Mouse (Mus musculus) 3T3-L1 (cell line): ENCODE results near the gene Smarcad1.

Experiments
- DNase-seq: peaks from one replicate; pipeline ENCODE4 v3.0.0-alpha.2; 2015; ENCODE audit warnings: low read depth, low spot score

The Smarcad1 gene

DNA sequence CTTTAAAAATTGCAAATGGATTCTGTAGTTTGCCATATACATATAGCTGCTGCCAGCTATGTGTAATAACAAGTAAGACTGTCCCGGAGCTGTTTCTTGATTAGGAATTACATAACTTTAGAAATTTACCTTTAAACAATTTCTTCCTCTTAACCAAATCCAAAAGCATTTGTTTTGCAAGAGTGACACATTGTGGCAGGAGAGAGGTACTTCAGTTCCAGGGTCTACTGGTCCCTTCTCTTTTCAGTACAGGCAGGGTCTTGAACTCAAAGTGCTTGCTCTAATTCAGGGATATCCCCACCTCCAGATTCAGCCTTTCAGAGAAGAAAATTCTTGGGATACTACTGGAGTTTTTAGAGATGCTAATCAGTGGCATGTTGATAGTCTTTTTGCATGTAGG is 36.8 kb downstream of the Smarcad1 start:
- peak; percentile 41 for DNase-seq

DNA sequence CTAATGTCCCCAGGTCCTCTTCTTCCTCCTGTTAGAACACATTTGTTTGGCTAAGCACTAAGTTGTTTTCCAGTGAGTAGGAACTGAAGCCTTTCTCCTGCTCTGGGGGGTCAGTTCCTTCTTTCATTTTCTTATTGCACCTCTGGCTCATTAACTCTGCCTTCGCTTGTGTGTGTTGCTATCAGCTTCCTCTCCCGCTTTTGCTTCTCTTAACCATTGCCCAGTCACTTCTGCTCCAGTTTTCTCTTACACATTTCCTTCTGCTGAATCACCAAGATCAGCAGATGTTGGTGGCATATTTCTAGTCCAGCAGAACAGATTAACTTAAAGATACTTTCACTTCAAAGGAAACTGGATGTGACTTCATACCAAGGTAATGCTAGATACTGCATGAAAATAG is 72.5 kb downstream of the Smarcad1 start:
- DNase-seq, result peak; percentile 29

DNA sequence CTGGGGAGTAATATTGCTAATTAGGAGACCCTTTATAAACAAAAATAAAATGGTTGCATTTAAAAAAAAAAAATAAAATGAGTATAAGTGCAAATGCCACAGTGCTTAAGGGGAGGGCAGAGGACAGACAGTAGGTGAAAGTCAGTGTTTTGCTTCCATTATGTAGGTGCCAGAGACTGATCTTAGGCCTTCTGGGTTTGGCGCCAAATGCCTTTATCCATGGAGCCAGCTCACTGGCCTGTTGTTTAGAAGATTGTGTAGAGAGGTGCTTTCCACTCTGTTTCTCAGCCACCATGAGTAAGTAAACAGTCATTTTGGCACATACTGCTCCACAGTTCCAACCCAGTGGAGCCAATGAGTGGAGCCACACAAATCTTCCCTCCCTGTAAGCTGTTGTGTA is 75.2 kb downstream of the Smarcad1 start:
- DNase-seq, result no peak

DNA sequence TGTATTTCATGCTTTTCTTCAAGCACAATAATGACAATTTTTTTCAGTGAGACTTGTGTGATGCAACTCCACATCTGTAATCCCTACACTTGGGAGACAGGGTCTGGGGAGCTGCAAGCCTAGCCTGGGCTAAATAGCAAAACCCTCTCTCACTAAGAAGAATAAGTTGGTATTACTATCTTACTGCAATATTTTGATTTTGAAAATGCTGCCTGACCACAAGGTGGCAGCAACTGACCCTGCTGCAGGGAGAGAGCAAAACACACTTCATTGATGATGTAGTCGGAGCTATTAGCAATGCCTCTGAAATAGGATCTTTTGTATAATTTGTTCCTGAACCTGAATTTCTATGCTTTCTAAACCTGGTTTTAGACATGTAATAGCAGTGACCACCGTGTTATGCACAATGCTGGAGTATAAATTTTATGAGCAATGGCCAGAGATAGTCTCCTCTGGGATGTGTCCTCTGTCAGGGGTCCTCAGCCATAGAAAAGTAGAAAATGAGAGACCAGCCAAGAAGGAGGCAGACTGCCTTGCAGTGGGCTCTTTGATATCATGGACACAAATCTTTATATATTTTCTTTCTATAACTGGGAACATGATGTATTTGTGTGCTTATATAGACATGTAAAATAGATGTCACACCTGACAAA is 83.8 kb downstream of the Smarcad1 start:
- peak; percentile 68 for DNase-seq

DNA sequence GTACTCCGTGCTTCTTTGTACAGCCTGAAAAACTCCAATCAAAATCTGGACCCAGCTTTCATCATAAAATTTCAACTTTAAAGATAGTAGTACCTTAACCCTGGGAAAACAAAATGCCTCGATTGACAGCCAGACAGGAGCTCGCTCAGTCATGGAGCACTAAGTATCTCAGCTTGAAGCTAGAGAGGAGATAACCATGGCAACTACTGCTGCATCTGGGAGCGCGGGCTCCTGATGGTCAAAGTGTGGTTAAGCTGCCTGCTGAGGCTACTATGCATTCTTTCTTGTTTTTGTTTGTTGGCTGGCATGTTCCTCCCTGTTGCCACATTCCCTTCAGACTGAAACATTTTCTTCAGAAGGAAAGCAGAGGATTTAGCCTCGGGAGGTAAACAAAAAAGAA is 90.0 kb downstream of the Smarcad1 start:
- DNase-seq, result no peak

DNA sequence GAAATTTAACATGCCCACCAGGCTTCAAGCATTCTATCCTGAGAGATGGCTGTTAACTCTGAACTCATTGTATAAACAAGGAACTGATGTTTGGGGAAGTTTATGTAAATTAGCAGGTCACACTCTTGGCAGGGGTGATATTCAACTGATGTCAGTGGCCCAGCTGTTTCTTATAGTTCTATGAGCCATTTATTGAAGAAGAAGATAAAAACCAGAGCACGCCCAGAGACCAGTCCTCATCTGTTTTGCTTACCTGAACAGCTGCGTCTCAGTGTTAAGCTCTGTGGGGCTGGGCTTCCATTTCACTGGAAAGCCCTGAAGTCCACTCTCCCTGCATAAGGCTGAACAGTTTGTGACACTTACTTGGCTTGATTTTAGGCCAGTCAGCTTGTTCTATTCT is 95.4 kb downstream of the Smarcad1 start:
- no peak for DNase-seq

DNA sequence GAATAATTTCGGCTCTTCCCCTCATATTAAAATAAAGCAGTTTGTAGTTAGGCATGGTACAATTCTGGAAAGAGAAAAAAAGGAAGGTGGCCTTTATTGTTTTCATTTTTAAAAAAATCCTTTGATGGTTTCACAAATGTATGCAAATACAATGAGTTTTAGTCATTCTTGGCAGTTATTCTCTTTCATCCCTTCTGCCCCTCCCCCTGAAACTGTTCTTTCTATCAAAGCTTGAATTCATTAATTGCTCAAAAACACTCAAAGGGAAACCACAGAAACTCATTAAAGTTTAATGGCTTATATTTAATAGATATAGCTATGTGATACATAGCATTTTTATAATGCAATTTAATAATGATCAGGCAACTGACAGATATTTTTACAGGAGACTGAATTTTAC is 95.9 kb downstream of the Smarcad1 start:
- DNase-seq, result no peak

DNA sequence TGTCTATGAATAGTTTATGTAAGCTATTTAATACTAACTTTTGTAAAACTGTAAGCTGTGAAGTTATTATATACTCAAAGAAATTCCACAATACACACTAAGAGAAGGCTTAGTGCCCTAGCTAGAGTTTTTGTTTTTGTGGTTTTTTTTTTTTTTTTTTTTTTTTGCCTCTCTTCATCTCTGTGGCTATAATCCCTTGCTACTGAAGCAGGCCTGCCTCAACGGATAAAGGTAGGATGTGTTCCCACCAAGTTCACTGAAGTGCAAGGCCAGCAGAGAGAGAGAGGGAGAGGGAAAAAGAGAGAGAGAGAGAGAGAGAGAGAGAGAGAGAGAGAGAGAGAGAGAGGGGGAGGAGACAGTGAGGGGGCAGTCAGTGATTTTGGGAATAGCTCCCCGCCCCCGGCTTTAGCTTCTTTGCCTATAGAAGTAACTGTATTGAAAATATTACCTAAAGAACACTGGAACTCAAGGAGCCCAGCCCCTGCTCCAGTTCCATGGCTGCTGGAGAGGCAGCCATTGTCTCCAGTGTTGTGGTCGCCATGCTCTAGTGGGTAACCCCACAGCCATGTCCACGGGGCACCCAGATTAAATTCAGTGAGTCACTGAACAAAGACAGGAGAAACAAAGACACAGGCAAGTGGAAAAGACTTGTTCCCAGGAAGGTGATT is 97.8 kb downstream of the Smarcad1 start:
- no peak for DNase-seq

DNA sequence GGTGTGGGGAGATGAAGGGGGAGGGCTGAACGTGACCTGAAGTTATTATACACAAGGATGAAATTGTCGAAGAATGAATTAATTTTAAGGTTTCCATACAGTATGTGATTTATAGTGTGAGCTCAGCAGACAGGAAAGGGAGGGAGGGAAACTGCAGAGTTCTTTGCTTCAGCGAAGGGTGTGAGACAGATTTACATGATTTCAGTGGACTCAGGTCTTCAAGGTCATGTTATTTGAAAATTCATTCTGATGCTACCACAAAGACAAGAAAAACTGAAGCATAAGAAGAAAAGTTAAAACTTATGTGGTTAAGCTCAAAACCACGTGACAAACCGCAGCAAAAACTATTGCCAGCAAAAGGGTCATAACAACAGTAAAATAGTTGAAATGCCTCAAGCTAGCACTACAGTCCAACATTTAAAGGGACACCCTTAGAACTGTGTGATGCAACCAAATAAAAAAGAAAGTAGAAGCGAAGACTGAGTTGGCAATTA is 98.4 kb downstream of the Smarcad1 start:
- DNase-seq, result peak; percentile 24

DNA sequence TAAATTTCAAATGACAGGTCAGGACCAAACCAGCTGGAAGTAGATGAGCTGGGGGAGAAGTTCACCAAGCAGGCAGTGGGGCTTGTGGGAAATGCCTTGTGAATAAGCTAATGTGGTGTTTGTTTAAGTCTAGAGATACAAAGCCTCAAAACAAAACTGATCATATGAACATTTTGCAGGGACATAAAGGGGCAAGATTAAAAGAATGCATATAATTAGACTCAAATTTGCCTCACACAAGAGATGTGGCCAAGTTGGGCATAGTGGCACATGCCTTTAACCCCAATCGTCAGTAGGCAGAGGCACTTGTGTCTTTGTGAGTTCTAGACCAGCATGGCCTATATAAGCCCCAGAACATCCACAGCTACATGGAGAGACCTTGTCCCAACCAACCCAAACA is 99.9 kb downstream of the Smarcad1 start:
- DNase-seq, result no peak

DNA sequence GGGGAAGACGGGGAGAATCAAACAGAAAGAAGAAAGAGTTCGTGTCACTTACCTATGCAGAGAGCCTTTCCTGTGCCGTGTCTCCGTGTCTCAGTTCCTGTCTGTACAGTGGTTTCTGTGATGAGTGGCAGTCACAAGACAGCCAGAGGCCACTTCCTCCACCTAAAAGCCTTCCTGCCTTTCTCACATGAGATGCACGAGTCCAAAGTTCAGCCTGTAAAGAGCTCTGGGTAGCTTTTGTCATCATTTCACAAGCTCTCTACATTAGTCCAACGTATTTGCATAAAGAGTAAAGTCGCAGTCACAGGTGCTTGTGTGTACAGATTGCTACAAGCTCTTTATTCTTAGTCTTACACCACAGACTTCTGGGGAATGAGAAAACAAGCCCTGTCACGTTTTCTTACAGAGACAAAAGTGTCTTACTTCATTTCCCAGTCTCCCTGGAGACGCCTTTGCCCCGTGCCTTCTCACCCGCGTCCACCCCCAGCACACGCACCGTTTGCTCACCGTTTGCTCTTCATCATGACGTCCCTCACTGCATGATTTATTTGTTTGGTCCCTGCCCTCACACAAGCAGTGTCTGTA is 102.3 kb downstream of the Smarcad1 start, which contains the start of gene Hpgds:
Gene Hpgds (minus strand): TSS at position 288 of the 585 bp plus-strand sequence.
- DNase-seq, result no peak

DNA sequence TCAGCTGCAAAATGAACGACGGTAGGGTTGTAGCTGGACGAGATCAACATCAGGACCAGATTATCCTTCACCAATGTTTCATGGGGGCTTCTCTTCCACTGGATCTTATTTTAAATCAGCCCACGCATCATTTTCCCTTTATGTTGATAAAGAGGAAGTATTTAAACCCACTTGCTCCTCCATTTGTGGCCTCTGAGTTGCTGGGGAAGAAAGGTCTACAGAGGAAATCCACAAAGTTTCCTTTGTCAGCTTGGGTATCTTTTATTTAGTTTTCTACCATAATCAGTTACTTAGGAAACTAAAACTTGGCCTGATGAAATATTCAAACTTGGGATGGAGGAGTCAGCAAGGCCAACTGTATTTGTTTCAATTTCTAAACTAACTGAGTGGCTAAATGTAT is 104.0 kb downstream of the Smarcad1 start:
- DNase-seq, result no peak

DNA sequence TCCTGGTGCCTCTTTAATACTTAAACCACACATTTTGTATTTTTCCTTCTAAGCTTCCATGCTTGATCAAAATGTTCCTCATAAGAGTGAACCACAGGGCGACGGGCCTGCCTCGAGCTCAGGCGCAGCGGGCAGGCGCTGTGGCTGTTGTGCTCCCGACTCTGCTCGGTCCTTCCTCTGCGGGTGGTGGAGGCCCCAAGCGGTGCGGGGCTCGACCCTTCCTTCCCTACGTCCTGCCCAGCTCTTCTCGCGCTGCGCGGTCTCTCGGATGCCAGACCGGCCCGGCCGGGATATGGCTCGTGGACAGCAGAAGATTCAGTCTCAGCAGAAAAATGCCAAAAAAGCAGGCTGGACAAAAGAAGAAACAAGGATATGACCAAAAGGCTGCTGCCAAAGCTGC is 108.3 kb downstream of the Smarcad1 start:
- DNase-seq, result no peak

DNA sequence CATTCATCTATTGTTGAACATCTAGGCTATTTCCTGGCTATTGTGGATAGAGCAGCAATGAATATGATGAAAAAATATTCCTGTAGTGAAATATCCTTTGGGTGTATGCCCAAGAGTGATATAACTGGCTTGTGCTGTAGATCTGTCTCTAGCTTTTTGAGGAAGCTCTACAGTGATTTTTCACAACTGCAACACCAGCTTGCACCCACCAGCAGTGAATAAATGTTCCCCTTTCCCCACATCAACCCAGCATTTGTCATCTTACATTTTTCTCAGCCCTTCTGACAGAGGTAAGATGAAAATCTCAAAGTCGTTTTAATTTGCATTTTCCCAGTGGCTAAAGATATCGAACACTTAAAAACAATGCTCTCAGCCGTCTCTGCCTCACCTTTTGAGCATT is 111.2 kb downstream of the Smarcad1 start:
- no peak for DNase-seq

DNA sequence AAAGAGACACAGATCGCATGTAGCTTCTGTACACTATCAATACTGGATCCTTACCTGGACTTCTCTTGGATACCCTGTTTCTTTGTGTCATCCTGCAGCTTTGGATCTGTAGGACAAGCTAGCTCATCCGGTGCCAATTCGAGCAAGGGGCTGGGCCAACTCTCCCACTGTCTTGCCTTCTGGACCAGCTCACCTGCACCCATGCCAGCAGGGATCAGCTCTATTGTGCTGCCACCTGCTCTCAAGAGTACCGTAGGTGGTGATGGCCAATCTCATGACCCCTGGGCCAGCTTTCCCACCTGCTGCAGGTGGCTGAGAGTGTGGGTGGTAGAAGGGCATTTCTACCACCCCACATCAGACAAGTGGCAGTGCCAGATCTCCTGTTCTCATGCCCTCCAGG is 114.7 kb downstream of the Smarcad1 start:
- no peak for DNase-seq

DNA sequence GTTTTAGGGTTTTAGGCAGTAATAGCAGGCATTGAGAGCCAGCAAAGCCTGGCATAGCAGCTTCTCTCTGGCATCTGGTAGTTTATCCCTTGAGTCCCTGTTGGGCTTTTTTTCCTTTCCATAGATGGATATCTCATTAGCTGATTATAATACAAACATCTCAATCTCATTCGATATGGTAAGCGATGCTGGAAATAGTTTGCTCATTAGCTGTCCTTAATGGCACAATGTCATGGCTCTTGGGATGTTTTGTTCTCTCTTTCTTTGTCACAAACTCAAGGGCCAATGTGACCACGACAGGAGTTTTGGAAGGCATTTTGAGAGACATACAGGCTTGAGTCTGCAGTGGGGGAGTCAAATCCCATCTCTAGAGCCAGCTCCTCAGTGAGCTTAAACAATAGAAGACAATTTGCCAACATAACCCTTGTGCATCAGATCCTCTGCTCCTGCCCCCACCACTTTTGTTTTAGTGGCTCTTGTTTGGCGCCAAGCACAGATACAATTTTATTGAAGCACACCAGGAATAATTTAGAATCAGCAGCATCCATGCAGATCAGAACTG is 117.1 kb downstream of the Smarcad1 start:
- no peak for DNase-seq

DNA sequence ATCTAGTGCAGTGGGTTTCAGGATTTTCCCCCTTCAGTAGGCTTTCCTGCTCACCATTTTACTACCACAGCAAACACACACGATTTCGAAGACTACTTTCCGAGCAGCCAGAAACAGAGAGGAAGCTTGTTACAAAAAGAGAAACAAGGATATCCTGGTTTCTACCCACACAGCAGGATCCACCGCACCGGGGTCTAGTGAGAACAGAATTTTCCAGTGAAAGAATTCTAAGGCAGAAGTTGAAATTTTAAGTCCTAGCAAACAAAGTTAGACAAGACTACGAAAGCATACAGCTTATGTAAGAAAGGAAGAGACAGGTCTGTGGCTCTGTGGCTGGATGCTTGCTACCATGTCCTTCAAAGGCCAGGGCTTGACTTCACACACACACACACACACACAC is 121.8 kb downstream of the Smarcad1 start:
- DNase-seq, result no peak

DNA sequence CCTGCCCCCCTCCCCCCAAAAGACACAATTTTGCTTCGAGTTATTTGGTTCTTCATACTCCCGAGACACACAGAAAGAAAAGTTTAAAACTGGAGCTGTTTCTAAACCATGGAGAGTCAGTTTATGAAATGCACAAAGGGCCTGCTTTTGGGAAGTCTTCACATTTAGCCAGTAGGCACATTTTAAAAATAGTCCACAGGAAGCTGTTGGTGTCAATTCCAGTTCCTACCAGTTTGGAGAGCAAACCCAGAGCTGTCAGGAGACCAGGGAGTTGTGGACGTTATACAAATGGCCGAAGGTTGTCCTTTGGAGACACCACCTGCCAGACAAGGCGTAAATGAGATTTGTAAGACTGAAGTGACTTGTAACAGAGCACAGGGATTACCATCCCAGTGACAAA is 122.6 kb downstream of the Smarcad1 start:
- DNase-seq, result no peak
